Mouse (Mus musculus): ENCODE results near the gene Idh1. TPM values are rescaled to one million over a fixed set of nuclear protein-coding genes. Genes with fewer than 3 reads are reported as not detected.

Idh1 gene
- total and polyA plus RNA-seq, 2 experiments from 2014 or later = 37.6 to 58.5 TPM

- Histone ChIP-seq H3K4me2 (ENCODE audit: low read depth, low read length) (no peak overlapping the region), H3K27me3 (ENCODE audit: control insufficient read depth, insufficient read depth, low read length) (no peaks in the 10 kb centered on the region), H3K27ac (ENCODE audit: low read depth) (no peak overlapping the region), H3K9ac (replicated peaks; ENCODE audit: low read depth, low read length) (no peak overlapping the region), H3K36me3 (replicated peaks; ENCODE audit: control insufficient read depth, insufficient read depth, low read length) (peaks cover 29% of the 10 kb centered on the region), H3K4me1 (ENCODE audit: control insufficient read depth, insufficient read depth) (no peaks in the 10 kb centered on the region), H3K9me3 (replicated peaks; ENCODE audit: control insufficient read depth, low read length) (no peaks in the 10 kb centered on the region), H3K4me3 (ENCODE audit: low read depth, low read length) (no peak overlapping the region)
- ATAC-seq (ENCODE audit: insufficient read depth, low read depth) = no peak
- TF ChIP-seq EP300 (IDR thresholded peaks at IDR 0.05; ENCODE audit: low read depth) (no peak), CTCF (IDR thresholded peaks at IDR 0.05; ENCODE audit: low read depth) (no peak)
- 93% methylated on average over 1 of the region's 1 CpGs for WGBS
- no peak for DNase-seq (ENCODE audit: low spot score)
Observed at GRCm38 (mm10) chr1:65217972-65218371, 31.7 kb upstream of the Idh1 start.

GRCm38 (mm10) chr1:65217567-65217966, 31.3 kb upstream of the Idh1 start:
- Histone ChIP-seq H3K9me3 (replicated peaks; ENCODE audit: control insufficient read depth, low read length) (no peaks in the 10 kb centered on the region), H3K36me3 (replicated peaks; ENCODE audit: control insufficient read depth, insufficient read depth, low read length) (peaks cover 27% of the 10 kb centered on the region; the same call in 1 of the 2 replicates), H3K4me3 (ENCODE audit: low read depth, low read length) (no peak overlapping the region), H3K4me2 (ENCODE audit: low read depth, low read length) (no peak overlapping the region), H3K27ac (ENCODE audit: low read depth) (no peak overlapping the region), H3K4me1 (ENCODE audit: control insufficient read depth, insufficient read depth) (no peaks in the 10 kb centered on the region), H3K27me3 (ENCODE audit: control insufficient read depth, insufficient read depth, low read length) (no peaks in the 10 kb centered on the region), H3K9ac (replicated peaks; ENCODE audit: low read depth, low read length) (no peak overlapping the region)
- ATAC-seq (ENCODE audit: insufficient read depth, low read depth) (no peak), DNase-seq (ENCODE audit: low spot score) (no peak)
- TF ChIP-seq CTCF (IDR thresholded peaks at IDR 0.05; ENCODE audit: low read depth) (no peak), EP300 (IDR thresholded peaks at IDR 0.05; ENCODE audit: low read depth) (no peak)
- 81% methylated on average over 2 of the region's 2 CpGs for WGBS

- H3K4me2 ChIP-seq (ENCODE audit: low read depth, low read length) = no peak overlapping the region
- DNase-seq (ENCODE audit: low spot score) = no peak
- peaks cover 28% of the 10 kb centered on the region for H3K36me3 ChIP-seq (replicated peaks; ENCODE audit: control insufficient read depth, insufficient read depth, low read length)
- 78% methylated on average over 2 of the region's 2 CpGs for WGBS
- no peaks in the 10 kb centered on the region for H3K4me1 ChIP-seq (ENCODE audit: control insufficient read depth, insufficient read depth)
- peaks cover 14% of the 10 kb centered on the region for H3K9me3 ChIP-seq (replicated peaks; ENCODE audit: control insufficient read depth, low read length)
- no peak overlapping the region for H3K9ac ChIP-seq (replicated peaks; ENCODE audit: low read depth, low read length)
- H3K27me3 ChIP-seq (ENCODE audit: control insufficient read depth, insufficient read depth, low read length) = no peaks in the 10 kb centered on the region
- TF ChIP-seq EP300 (IDR thresholded peaks at IDR 0.05; ENCODE audit: low read depth) (no peak), CTCF (IDR thresholded peaks at IDR 0.05; ENCODE audit: low read depth) (no peak)
- no peak for ATAC-seq (ENCODE audit: insufficient read depth, low read depth)
- no peak overlapping the region for H3K4me3 ChIP-seq (ENCODE audit: low read depth, low read length)
- H3K27ac ChIP-seq (ENCODE audit: low read depth) = no peak overlapping the region
Observed at GRCm38 (mm10) chr1:65213214-65213613, 26.9 kb upstream of the Idh1 start.

- Histone ChIP-seq H3K4me3 (ENCODE audit: low read depth, low read length) (no peak overlapping the region), H3K36me3 (replicated peaks; ENCODE audit: control insufficient read depth, insufficient read depth, low read length) (peaks cover 42% of the 10 kb centered on the region), H3K27ac (ENCODE audit: low read depth) (no peak overlapping the region), H3K9ac (replicated peaks; ENCODE audit: low read depth, low read length) (no peak overlapping the region), H3K9me3 (replicated peaks; ENCODE audit: control insufficient read depth, low read length) (0 out of 2 replicates have a peak, but pooled peaks cover 4% of the 10 kb centered on the region), H3K4me1 (ENCODE audit: control insufficient read depth, insufficient read depth) (no peaks in the 10 kb centered on the region), H3K4me2 (ENCODE audit: low read depth, low read length) (no peak overlapping the region), H3K27me3 (ENCODE audit: control insufficient read depth, insufficient read depth, low read length) (no peaks in the 10 kb centered on the region)
- TF ChIP-seq EP300 (IDR thresholded peaks at IDR 0.05; ENCODE audit: low read depth) (no peak), CTCF (IDR thresholded peaks at IDR 0.05; ENCODE audit: low read depth) (no peak)
- DNase-seq (ENCODE audit: low spot score) (no peak), ATAC-seq (ENCODE audit: insufficient read depth, low read depth) (no peak)
- WGBS = 64% methylated on average over 1 of the region's 1 CpGs
Observed at GRCm38 (mm10) chr1:65204299-65204698, 18.0 kb upstream of the Idh1 start.

- Histone ChIP-seq H3K27ac (ENCODE audit: low read depth) (no peak overlapping the region), H3K27me3 (ENCODE audit: control insufficient read depth, insufficient read depth, low read length) (no peaks in the 10 kb centered on the region), H3K4me1 (ENCODE audit: control insufficient read depth, insufficient read depth) (no peaks in the 10 kb centered on the region), H3K9me3 (replicated peaks; ENCODE audit: control insufficient read depth, low read length) (no peaks in the 10 kb centered on the region), H3K36me3 (replicated peaks; ENCODE audit: control insufficient read depth, insufficient read depth, low read length) (peaks cover 26% of the 10 kb centered on the region; the same call in 1 of the 2 replicates), H3K9ac (replicated peaks; ENCODE audit: low read depth, low read length) (no peak overlapping the region), H3K4me2 (ENCODE audit: low read depth, low read length) (no peak overlapping the region), H3K4me3 (ENCODE audit: low read depth, low read length) (no peak overlapping the region)
- WGBS = 91% methylated on average over 2 of the region's 2 CpGs
- DNase-seq (ENCODE audit: low spot score) = no peak
- no peak for ATAC-seq (ENCODE audit: insufficient read depth, low read depth)
- TF ChIP-seq CTCF (IDR thresholded peaks at IDR 0.05; ENCODE audit: low read depth) (no peak), EP300 (IDR thresholded peaks at IDR 0.05; ENCODE audit: low read depth) (no peak)
Observed at GRCm38 (mm10) chr1:65198861-65199260, 12.6 kb upstream of the Idh1 start.

- ATAC-seq (ENCODE audit: insufficient read depth, low read depth) (no peak), DNase-seq (ENCODE audit: low spot score) (no peak)
- no peak for TF ChIP-seq EP300 (IDR thresholded peaks at IDR 0.05; ENCODE audit: low read depth)
- TF ChIP-seq CTCF (IDR thresholded peaks at IDR 0.05; ENCODE audit: low read depth) = no peak
- no peaks in the 10 kb centered on the region for H3K4me1 ChIP-seq (ENCODE audit: control insufficient read depth, insufficient read depth)
- H3K27me3 ChIP-seq (ENCODE audit: control insufficient read depth, insufficient read depth, low read length) = no peaks in the 10 kb centered on the region
- no peak overlapping the region for H3K27ac ChIP-seq (ENCODE audit: low read depth)
- H3K4me3 ChIP-seq (ENCODE audit: low read depth, low read length) = no peak overlapping the region
- 81% methylated on average over 2 of the region's 2 CpGs for WGBS
- no peaks in the 10 kb centered on the region for H3K9me3 ChIP-seq (replicated peaks; ENCODE audit: control insufficient read depth, low read length)
- H3K9ac ChIP-seq (replicated peaks; ENCODE audit: low read depth, low read length) = no peak overlapping the region
- H3K4me2 ChIP-seq (ENCODE audit: low read depth, low read length) = no peak overlapping the region
- peaks cover 26% of the 10 kb centered on the region for H3K36me3 ChIP-seq (replicated peaks; ENCODE audit: control insufficient read depth, insufficient read depth, low read length)
Observed at GRCm38 (mm10) chr1:65198425-65198824, 12.1 kb upstream of the Idh1 start.
